Mouse (Mus musculus): ENCODE results near the gene Zmynd8. TPM values are rescaled to one million over a fixed set of nuclear protein-coding genes. Genes with fewer than 3 reads are reported as not detected.

Gene Zmynd8
- polyA plus RNA-seq, 1 experiment from 2014 or later = 79.5 TPM

DNA sequence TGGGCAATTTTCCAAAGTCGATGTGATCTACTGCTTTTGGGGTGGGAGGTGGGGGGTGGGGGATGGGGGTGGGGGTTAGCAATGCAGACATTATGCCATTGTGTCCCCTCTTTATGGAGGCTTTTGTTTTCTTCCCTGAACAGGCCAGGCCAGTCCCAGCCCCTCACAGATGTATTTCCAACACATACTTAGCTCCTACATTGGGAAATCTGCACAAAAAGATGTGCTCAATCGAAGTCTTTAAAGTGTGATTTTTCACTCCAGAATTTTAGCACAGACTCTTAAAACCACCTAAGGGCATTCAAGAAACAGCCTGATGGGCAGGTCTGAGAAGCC, 59.5 kb downstream of the Zmynd8 start:
- Histone ChIP-seq H3K27ac (replicated peaks) (peak overlapping the region; percentile 67), H3K4me3 (replicated peaks) (no peak overlapping the region), H3K9me3 (replicated peaks) (no peaks in the 10 kb centered on the region), H3K27me3 (replicated peaks) (no peaks in the 10 kb centered on the region), H3K9ac (replicated peaks) (no peak overlapping the region), H3K4me2 (no peak overlapping the region), H3K36me3 (peaks cover 74% of the 10 kb centered on the region), H3K4me1 (peaks cover 24% of the 10 kb centered on the region)
- 38% methylated on average over 2 of the region's 2 CpGs for WGBS
- ATAC-seq (ENCODE audit: low FRiP score) = 0 out of 2 replicates have a peak, but pooled peaks have one; percentile 3

DNA sequence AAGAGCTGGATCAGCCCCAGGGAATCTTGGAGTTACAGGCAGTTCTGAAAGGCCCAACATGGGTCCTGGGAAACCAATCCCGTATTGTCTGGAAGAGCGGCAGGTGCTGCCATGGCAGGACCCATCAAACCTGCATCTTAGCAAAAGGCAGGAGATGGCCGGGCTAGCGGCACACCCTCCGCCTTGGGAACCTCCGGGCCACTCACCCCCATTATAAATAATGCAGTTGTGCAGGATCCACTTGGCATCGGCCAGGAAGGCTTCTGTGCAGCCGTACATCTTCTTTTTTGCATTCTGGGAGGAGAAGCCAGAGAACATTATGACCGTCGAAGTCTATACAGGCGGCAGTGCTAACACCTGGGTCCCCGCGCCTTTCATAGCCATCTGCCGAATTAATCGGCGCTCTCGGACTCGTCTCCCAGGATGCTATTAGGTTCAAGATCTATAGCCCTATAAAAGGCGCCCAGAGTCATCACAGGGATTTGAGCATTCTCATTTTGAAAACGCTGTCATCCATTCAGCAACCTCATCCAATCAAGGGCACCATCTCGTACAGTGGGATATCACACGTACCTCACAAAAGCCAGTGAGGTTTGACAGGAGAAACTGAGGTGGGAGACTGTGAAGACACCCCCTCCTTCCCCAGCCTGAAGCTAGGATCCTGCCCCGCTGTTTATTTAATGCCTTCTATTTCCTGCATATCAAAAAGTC, 60.1 kb downstream of the Zmynd8 start:
- Histone ChIP-seq H3K4me1 (peaks cover 28% of the 10 kb centered on the region), H3K9ac (replicated peaks) (no peak overlapping the region), H3K27ac (replicated peaks) (peak overlapping the region; percentile 67), H3K36me3 (peaks cover 74% of the 10 kb centered on the region), H3K9me3 (replicated peaks) (no peaks in the 10 kb centered on the region), H3K4me2 (no peak overlapping the region), H3K4me3 (replicated peaks) (no peak overlapping the region), H3K27me3 (replicated peaks) (no peaks in the 10 kb centered on the region)
- ATAC-seq (ENCODE audit: low FRiP score) = 0 out of 2 replicates have a peak, but pooled peaks have one; percentile 37
- WGBS = 21% methylated on average over 23 of the region's 23 CpGs

DNA sequence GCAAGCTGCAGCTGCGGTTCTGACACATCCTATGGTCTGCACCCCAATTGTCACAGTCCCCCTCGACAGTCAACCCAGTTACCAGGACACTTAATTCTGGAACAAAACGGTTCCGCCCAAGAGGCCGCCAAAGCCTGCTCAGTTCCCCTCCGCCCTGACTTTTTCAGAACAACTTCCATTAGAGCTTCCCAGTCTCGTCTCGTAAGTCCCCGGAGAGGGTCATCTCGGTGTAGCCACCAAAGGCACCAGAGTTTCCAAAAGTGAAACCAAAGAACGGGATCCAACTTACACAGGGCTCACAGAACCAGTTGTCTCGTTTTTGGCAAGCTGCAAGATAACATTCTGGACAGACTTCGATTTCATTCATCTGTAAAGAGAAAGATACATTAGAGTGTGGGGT, 64.2 kb downstream of the Zmynd8 start:
- H3K9ac ChIP-seq (replicated peaks) = no peak overlapping the region
- no peak for ATAC-seq (ENCODE audit: low FRiP score)
- peaks cover 24% of the 10 kb centered on the region for H3K4me1 ChIP-seq
- no peaks in the 10 kb centered on the region for H3K27me3 ChIP-seq (replicated peaks)
- peaks cover 69% of the 10 kb centered on the region for H3K36me3 ChIP-seq
- no peak overlapping the region for H3K27ac ChIP-seq (replicated peaks)
- H3K4me2 ChIP-seq = no peak overlapping the region
- H3K4me3 ChIP-seq (replicated peaks) = no peak overlapping the region
- no peaks in the 10 kb centered on the region for H3K9me3 ChIP-seq (replicated peaks)
- WGBS = 91% methylated on average over 13 of the region's 13 CpGs

DNA sequence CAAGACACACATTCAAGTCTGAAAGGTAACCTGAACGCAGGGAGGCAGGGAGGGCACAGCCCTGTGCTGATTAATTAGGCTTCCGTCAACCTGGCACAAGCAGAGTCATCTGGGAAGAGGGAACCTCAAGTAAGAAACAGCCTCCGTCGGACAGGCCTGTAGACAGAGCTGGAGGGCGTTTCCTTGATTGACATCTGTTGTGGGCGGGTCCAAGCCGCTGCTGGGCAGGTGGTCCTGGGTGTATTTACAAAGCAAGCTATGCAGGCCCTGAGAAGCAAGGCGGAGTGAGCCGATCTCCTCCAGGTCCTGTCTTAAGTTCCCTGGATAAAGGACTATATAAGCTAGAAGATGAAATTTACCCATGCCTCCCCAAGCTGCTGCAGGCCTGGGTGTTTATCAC, 65.3 kb downstream of the Zmynd8 start:
- no peak overlapping the region for H3K4me2 ChIP-seq
- H3K4me3 ChIP-seq (replicated peaks) = no peak overlapping the region
- H3K9me3 ChIP-seq (replicated peaks) = no peaks in the 10 kb centered on the region
- 61% methylated on average over 9 of the region's 9 CpGs for WGBS
- H3K9ac ChIP-seq (replicated peaks) = no peak overlapping the region
- peaks cover 13% of the 10 kb centered on the region for H3K4me1 ChIP-seq
- no peak for ATAC-seq (ENCODE audit: low FRiP score)
- H3K27me3 ChIP-seq (replicated peaks) = no peaks in the 10 kb centered on the region
- peak overlapping the region; percentile 18; the same call in 1 of the 2 replicates for H3K27ac ChIP-seq (replicated peaks)
- H3K36me3 ChIP-seq = peaks cover 72% of the 10 kb centered on the region

DNA sequence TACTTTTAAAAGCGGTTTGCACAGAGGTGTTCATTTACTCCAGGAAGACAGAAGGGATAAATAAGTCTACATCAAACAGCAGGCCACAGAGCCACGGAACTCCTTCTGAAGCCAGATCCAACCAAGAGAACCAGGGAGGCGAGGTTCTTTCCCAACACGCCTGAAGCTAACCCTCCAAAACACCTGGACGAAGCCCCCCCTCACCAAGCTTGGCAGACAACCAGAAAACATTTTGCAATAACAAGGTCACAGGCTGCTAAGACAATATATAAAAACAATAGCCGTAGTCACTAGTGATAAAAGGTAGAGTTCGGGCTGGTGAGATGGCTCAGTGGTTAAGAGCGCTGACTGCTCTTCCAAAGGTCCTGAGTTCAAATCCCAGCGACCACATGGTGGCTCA, 66.1 kb downstream of the Zmynd8 start:
- Histone ChIP-seq H3K4me1 (peaks cover 5% of the 10 kb centered on the region; the same call in 1 of the 2 replicates), H3K4me2 (no peak overlapping the region), H3K27ac (replicated peaks) (no peak overlapping the region), H3K36me3 (peaks cover 72% of the 10 kb centered on the region), H3K4me3 (replicated peaks) (no peak overlapping the region), H3K9ac (replicated peaks) (no peak overlapping the region), H3K27me3 (replicated peaks) (no peaks in the 10 kb centered on the region), H3K9me3 (replicated peaks) (no peaks in the 10 kb centered on the region)
- 84% methylated on average over 9 of the region's 9 CpGs for WGBS
- no peak for ATAC-seq (ENCODE audit: low FRiP score)

DNA sequence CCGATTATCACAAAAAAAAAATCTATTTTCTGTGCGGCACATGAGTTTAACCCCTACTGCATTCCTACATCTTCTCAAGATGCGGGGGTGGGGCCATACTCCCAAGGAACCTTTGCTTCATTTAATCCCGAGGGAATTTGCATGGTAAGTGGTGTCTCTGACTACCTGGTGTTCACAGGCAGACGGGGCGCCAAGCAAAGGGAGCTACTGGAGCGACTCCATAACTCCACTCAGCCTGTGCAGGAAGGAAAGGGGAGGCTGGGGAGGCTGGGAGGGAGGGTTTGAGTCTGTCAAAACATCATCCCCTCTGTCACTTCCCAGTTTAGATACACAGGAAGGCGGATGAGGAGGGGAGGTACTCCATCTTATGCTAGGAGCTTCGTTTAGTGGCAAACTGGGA, 66.5 kb downstream of the Zmynd8 start:
- no peak overlapping the region for H3K4me3 ChIP-seq (replicated peaks)
- H3K27ac ChIP-seq (replicated peaks) = no peak overlapping the region
- 75% methylated on average over 9 of the region's 9 CpGs for WGBS
- H3K4me1 ChIP-seq = 0 out of 2 replicates have a peak, but pooled peaks cover 3% of the 10 kb centered on the region
- H3K4me2 ChIP-seq = no peak overlapping the region
- H3K36me3 ChIP-seq = peaks cover 73% of the 10 kb centered on the region
- H3K9ac ChIP-seq (replicated peaks) = no peak overlapping the region
- no peak for ATAC-seq (ENCODE audit: low FRiP score)
- no peaks in the 10 kb centered on the region for H3K9me3 ChIP-seq (replicated peaks)
- no peaks in the 10 kb centered on the region for H3K27me3 ChIP-seq (replicated peaks)

DNA sequence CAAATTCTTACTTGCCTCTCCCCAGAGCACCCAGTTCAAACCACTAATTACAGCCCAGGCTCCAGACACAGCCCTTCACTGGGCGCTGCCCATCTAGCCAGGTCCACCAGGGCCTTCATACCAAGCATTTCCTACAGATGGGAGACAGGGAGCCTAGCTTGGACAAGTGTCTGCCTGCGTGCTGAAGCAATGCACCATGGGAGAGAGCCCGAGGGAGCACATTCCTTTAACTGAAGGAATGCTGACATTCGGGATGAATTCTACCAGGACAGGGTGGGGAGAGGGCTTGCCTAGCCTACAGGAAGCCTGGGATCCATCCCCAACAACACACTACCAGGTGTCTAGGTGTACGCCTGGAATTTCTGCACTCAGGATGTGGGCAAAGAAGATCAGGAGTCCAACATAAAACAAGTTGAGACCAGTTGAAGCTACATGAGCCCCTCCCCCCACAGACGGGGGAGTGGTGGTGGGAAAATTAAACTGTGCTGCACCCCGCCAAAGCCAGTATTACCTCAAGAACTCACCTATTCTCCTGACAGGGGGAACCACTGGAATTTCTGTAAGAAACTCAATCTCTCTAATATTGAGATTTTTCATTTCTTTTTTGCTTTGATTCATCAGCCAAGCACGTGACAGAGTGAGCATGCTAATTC, 67.1 kb downstream of the Zmynd8 start:
- H3K4me3 ChIP-seq (replicated peaks) = no peak overlapping the region
- ATAC-seq (ENCODE audit: low FRiP score) = no peak
- peaks cover 77% of the 10 kb centered on the region for H3K36me3 ChIP-seq
- no peak overlapping the region for H3K27ac ChIP-seq (replicated peaks)
- 0 out of 2 replicates have a peak, but pooled peaks cover 4% of the 10 kb centered on the region for H3K4me1 ChIP-seq
- H3K27me3 ChIP-seq (replicated peaks) = no peaks in the 10 kb centered on the region
- no peak overlapping the region for H3K4me2 ChIP-seq
- H3K9ac ChIP-seq (replicated peaks) = no peak overlapping the region
- WGBS = 85% methylated on average over 8 of the region's 8 CpGs
- H3K9me3 ChIP-seq (replicated peaks) = no peaks in the 10 kb centered on the region

DNA sequence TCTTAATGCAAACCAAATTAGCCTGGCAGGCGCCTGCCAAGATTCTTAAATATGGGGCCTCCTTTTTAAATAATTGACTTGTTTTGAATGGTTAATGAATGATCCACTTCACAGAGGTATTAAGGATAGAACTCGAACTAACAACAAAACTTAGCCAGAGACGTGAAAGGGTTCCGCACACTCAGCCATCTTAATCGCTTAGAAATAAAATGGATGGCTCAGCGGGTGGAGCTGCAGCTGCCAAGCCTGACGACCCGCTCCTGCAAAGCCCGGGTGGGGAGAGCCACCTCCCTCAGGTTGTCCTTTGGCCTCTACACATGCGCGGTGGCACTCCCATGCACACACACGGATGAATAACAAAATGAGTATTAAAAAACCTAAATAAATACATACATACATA, 70.0 kb downstream of the Zmynd8 start:
- no peak overlapping the region for H3K27ac ChIP-seq (replicated peaks)
- no peak overlapping the region for H3K9ac ChIP-seq (replicated peaks)
- no peaks in the 10 kb centered on the region for H3K27me3 ChIP-seq (replicated peaks)
- ATAC-seq (ENCODE audit: low FRiP score) = no peak
- no peaks in the 10 kb centered on the region for H3K9me3 ChIP-seq (replicated peaks)
- H3K4me1 ChIP-seq = peaks cover 14% of the 10 kb centered on the region
- H3K4me2 ChIP-seq = no peak overlapping the region
- peaks cover 73% of the 10 kb centered on the region for H3K36me3 ChIP-seq
- no peak overlapping the region for H3K4me3 ChIP-seq (replicated peaks)
- 57% methylated on average over 12 of the region's 12 CpGs for WGBS

DNA sequence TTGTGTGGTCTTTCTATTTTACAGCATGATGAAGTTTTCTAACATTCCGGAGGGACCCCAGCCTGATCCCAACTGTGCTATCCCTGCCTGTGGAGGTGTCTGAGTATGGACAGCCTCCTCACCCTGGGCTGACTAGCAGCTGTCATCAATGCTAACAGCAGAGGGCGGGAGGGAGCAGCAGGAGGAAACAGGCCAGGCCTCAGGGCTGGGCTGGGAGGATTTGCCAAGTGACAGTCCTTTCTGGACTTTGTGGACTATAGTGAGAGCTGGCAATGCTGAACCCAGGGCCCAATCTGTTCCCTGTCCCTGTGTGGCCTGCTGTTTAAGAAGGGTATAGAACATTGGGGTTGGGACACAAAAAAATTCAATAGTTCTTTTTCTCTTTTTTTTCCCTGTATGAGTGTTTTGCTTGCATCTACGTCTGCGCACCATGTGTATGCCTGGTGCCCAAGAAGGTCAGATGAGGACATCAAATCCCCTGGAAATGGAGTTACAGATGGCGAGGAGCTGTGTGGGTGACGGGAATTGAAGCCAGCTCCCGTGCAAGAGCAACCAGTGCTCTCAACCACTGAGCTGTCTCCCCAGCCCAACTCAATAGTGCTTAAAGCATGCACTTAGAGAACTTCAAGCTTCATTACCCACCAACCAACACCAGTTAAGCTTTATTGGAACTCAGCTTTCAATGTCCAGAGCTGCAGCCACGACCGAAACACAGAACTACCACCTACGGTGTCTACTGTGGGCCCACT, 72.7 kb downstream of the Zmynd8 start:
- H3K4me1 ChIP-seq = peaks cover 25% of the 10 kb centered on the region
- ATAC-seq (ENCODE audit: low FRiP score) = peak; percentile 48
- 57% methylated on average over 10 of the region's 10 CpGs for WGBS
- no peak overlapping the region for H3K4me2 ChIP-seq
- H3K36me3 ChIP-seq = peaks cover 71% of the 10 kb centered on the region
- no peak overlapping the region for H3K9ac ChIP-seq (replicated peaks)
- H3K9me3 ChIP-seq (replicated peaks) = no peaks in the 10 kb centered on the region
- peak overlapping the region; percentile 33; the same call in 1 of the 2 replicates for H3K27ac ChIP-seq (replicated peaks)
- H3K27me3 ChIP-seq (replicated peaks) = no peaks in the 10 kb centered on the region
- H3K4me3 ChIP-seq (replicated peaks) = no peak overlapping the region

DNA sequence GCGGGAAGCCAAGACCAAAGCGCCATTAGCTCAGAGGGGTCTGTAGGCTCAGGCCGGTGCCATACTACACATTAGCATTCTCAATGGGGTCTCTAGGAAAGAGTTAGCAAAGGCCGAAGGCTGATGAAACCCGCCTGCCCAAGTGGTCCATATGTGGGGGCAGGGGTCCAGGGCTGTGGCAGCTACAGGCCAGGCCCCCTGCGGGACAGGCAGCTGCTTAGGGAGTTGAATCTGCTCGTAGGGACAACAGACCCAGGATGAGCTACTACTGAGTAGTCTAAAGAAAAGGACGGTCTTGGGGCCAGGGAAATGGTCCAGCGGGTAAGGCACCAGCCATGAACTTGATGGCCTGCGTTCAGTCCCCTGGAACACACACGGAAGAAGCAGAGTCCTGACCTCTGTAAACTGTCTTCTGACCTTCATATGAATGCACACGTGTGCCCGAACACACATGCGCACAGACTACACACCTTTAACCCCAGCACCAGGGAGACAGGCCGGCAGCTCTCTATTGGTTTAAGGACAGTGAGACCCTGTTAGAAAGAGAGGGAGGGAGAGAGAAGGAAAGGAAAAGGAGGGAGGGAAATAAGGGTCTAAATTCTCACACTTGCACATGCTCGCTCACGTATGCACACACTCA, 73.4 kb downstream of the Zmynd8 start:
- Histone ChIP-seq H3K4me1 (peaks cover 30% of the 10 kb centered on the region), H3K36me3 (peaks cover 68% of the 10 kb centered on the region), H3K4me3 (replicated peaks) (no peak overlapping the region), H3K27me3 (replicated peaks) (no peaks in the 10 kb centered on the region), H3K9ac (replicated peaks) (no peak overlapping the region), H3K27ac (replicated peaks) (peak overlapping the region; percentile 9; the same call in 1 of the 2 replicates), H3K9me3 (replicated peaks) (no peaks in the 10 kb centered on the region), H3K4me2 (no peak overlapping the region)
- 84% methylated on average over 17 of the region's 17 CpGs for WGBS
- no peak for ATAC-seq (ENCODE audit: low FRiP score)

DNA sequence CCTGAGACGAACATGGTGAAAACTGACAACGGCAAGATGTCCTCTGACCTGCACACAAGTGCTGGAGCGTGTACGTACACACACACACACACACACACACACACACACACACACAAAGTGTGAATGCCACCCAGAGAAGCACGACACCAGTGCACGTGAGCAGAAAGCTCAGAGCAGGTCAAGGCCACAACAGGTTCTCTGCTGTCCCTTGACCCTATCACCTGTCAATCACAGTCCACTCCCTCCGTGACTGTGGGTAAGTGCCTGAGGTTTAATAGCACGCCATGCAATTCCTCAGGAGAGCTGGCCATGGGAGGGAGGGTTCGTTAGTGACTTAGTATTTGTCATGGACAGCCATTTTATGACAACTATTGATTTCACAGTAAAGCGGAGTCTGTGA, 74.0 kb downstream of the Zmynd8 start:
- H3K36me3 ChIP-seq = peaks cover 67% of the 10 kb centered on the region
- ATAC-seq (ENCODE audit: low FRiP score) = no peak

More for the DNA sequence above, 74.0 kb downstream of the Zmynd8 start:
- H3K4me2 ChIP-seq = no peak overlapping the region
- peaks cover 30% of the 10 kb centered on the region for H3K4me1 ChIP-seq
- no peaks in the 10 kb centered on the region for H3K9me3 ChIP-seq (replicated peaks)
- H3K27ac ChIP-seq (replicated peaks) = 0 out of 2 replicates have a peak overlapping the region, but pooled peaks have one; percentile 9
- H3K4me3 ChIP-seq (replicated peaks) = no peak overlapping the region
- H3K9ac ChIP-seq (replicated peaks) = no peak overlapping the region
- 81% methylated on average over 10 of the region's 10 CpGs for WGBS
- no peaks in the 10 kb centered on the region for H3K27me3 ChIP-seq (replicated peaks)

Data from neural tube, embryonic 15.5 days (tissue).